Mouse (Mus musculus): ENCODE results near the gene Fmo3.

- TF ChIP-seq CTCF (IDR thresholded peaks at IDR 0.05; ENCODE audit: insufficient read depth, low read depth, low read length) (no peak), POLR2A (IDR thresholded peaks at IDR 0.05; ENCODE audit: insufficient read depth, low read depth, low read length) (no peak)
Measured at GRCm38 (mm10) chr1:162931880-162932279, 52.4 kb downstream of the Fmo3 start.

All from olfactory bulb, adult 2 months (tissue).